Mouse (Mus musculus): ENCODE measurements at regions not wholly inside any gene's neighbourhood (a gene's known extent, or its start where the extent isn't known, plus 50 kb on each side); places are given as distances from the start of the nearest gene placed in this dataset.

DNA sequence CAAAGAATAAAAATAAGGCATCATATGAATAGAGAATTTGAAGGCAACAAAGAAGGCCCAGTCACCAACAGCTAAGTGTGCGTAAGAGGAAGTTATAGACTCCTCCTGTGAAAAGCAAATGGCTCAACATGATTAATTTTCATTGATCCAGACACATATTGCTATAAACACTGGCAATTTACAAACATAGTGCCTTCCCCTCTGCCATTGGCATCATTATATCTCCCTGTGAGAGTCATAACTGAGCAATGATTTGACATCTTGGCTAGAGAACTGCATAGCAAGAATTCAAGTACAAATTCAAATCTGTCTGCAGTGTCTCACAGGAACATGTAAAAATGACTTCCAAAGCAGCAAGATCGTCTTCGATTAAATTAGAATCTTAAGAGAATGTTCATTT is 167.2 kb upstream of the Mbnl1 start:
- Histone ChIP-seq H3K27ac (ENCODE audit: insufficient read depth, low read depth) (no peak overlapping the region), H3K9me3 (replicated peaks; ENCODE audit: low read length) (no peaks in the 10 kb centered on the region), H3K9ac (ENCODE audit: insufficient read depth, low read depth) (no peak overlapping the region), H3K4me1 (ENCODE audit: control insufficient read depth in 1 of 2, insufficient read depth in 2 of 2) (no peaks in the 10 kb centered on the region), H3K4me2 (ENCODE audit: insufficient read depth, low read depth, poor library complexity, severe bottlenecking) (no peak overlapping the region), H3K27me3 (replicated peaks) (no peaks in the 10 kb centered on the region), H3K36me3 (replicated peaks in 1 of 2; ENCODE audit: control insufficient read depth in 1 of 2, insufficient read depth in 1 of 2, low read length in 1 of 2) (no peaks in the 10 kb centered on the region), H3K4me3 (replicated peaks in 1 of 3; ENCODE audit: low read depth in 2 of 3, low read length in 2 of 3, poor library complexity in 1 of 3) (no peak overlapping the region), H3K79me2 (replicated peaks; ENCODE audit: control insufficient read depth, extremely low read depth, insufficient read depth, poor library complexity, severe bottlenecking) (no peaks in the 10 kb centered on the region)
- dilution Hi-C loops (cut with MboI; ENCODE audit: extremely low pct_ligation_motif_present, extremely low pct_unique_long_range_greater_than_20kb, low sequenced_read_pairs) (no loop called here), in situ Hi-C loops (cut with MboI; ENCODE audit: low pct_ligation_motif_present, low pct_unique_long_range_greater_than_20kb, low sequenced_read_pairs) (no loop called here)
- DNase-seq (ENCODE audit: extremely low read depth), result no peak
- TF ChIP-seq IRF4 (IDR thresholded peaks at IDR 0.05; ENCODE audit: low read depth, low read length) (no peak), ZKSCAN1 (IDR thresholded peaks at IDR 0.05; ENCODE audit: borderline replicate concordance, low read depth, low read length) (no peak), HCFC1 (IDR thresholded peaks at IDR 0.05; ENCODE audit: low read depth, low read length) (no peak), JUN (IDR thresholded peaks at IDR 0.05; ENCODE audit: insufficient read depth, low read depth, low read length) (no peak), CHD1 (IDR thresholded peaks at IDR 0.05; ENCODE audit: low read depth, low read length) (no peak), TCF12 (IDR thresholded peaks at IDR 0.05; ENCODE audit: low read depth, low read length) (no peak), E2F4 (IDR thresholded peaks at IDR 0.05; ENCODE audit: insufficient replicate concordance, low read depth, low read length) (no peak), ZC3H11A (IDR thresholded peaks at IDR 0.05; ENCODE audit: low read depth, low read length) (no peak), CHD2 (IDR thresholded peaks at IDR 0.05; ENCODE audit: low read length) (no peak), RCOR1 (conservative IDR thresholded peaks at IDR 0.05; ENCODE audit: low read depth, low read length) (no peak), USF2 (conservative IDR thresholded peaks at IDR 0.05; ENCODE audit: low read depth, low read length) (no peak), MEF2A (IDR thresholded peaks at IDR 0.05; ENCODE audit: borderline replicate concordance, low read depth, low read length) (no peak), ELF1 (IDR thresholded peaks at IDR 0.05; ENCODE audit: low read depth, low read length) (no peak)

DNA sequence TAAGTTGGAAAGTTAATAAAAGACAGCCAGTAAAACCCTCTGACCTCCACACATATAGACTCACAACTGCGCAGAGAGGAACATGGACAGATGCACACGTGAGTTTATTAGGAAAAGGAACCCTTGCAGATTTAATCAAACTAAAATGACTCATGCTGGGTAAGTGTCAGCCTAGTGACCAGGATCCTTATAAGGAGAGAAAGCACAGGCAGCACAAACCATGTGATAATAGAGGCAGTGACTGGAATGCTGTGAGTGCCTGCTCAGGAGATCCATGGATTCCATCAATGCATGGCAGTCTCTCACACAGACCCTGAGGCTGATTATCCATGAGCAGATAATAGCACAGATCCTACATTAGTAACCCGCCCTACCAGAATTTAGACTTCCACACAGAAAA is 162.2 kb upstream of the Mbnl1 start:
- no peak for TF ChIP-seq MAFK (IDR thresholded peaks at IDR 0.05; ENCODE audit: insufficient replicate concordance, low read length)

DNA sequence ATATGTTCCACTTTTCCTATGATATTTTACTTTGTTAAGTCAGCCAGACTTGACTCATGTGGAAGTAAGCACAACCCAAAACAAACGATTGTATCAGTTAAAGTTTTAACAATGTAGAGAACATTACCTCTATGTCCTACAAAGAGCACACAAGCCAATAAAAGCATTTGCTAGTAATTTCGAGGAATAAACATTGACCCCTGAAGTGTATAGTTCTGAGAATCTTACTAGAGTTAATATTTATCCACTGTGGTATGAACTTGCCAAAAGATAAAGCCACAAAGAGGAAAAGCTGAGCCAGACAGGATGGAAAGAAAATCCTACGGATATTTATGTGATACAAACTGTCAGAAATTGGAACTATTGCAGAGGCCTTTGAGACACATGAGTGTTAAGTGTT is 161.5 kb upstream of the Mbnl1 start:
- in situ Hi-C loops (cut with MboI; ENCODE audit: low pct_ligation_motif_present, low pct_unique_long_range_greater_than_20kb, low sequenced_read_pairs), result no loop called here
- Histone ChIP-seq H3K27me3 (replicated peaks) (no peaks in the 10 kb centered on the region), H3K4me3 (replicated peaks in 1 of 3; ENCODE audit: low read depth in 2 of 3, low read length in 2 of 3, poor library complexity in 1 of 3) (no peak overlapping the region), H3K27ac (ENCODE audit: insufficient read depth, low read depth) (no peak overlapping the region), H3K9me3 (replicated peaks; ENCODE audit: low read length) (no peaks in the 10 kb centered on the region), H3K36me3 (replicated peaks in 1 of 2; ENCODE audit: control insufficient read depth in 1 of 2, insufficient read depth in 1 of 2, low read length in 1 of 2) (no peaks in the 10 kb centered on the region), H3K9ac (ENCODE audit: insufficient read depth, low read depth) (no peak overlapping the region), H3K79me2 (replicated peaks; ENCODE audit: control insufficient read depth, extremely low read depth, insufficient read depth, poor library complexity, severe bottlenecking) (no peaks in the 10 kb centered on the region), H3K4me2 (ENCODE audit: insufficient read depth, low read depth, poor library complexity, severe bottlenecking) (no peak overlapping the region), H3K4me1 (ENCODE audit: control insufficient read depth in 1 of 2, insufficient read depth in 2 of 2) (no peaks in the 10 kb centered on the region)
- no peak for TF ChIP-seq MEF2A (IDR thresholded peaks at IDR 0.05; ENCODE audit: borderline replicate concordance, low read depth, low read length)
- TF ChIP-seq RCOR1 (conservative IDR thresholded peaks at IDR 0.05; ENCODE audit: low read depth, low read length), result no peak
- no peak for TF ChIP-seq MAZ (IDR thresholded peaks at IDR 0.05; ENCODE audit: low read depth, low read length)
- no peak for TF ChIP-seq JUN (IDR thresholded peaks at IDR 0.05; ENCODE audit: insufficient read depth, low read depth, low read length)
- no peak for TF ChIP-seq MXI1 (IDR thresholded peaks at IDR 0.05; ENCODE audit: low read depth, low read length)
- TF ChIP-seq EP300 (IDR thresholded peaks at IDR 0.05; ENCODE audit: low read length), result no peak
- TF ChIP-seq IRF4 (IDR thresholded peaks at IDR 0.05; ENCODE audit: low read depth, low read length), result no peak
- DNase-seq (ENCODE audit: extremely low read depth), result no peak
- dilution Hi-C loops (cut with MboI; ENCODE audit: extremely low pct_ligation_motif_present, extremely low pct_unique_long_range_greater_than_20kb, low sequenced_read_pairs), result no loop called here

More for the DNA sequence above, 162.2 kb upstream of the Mbnl1 start:
- in situ Hi-C loops (cut with MboI; ENCODE audit: low pct_ligation_motif_present, low pct_unique_long_range_greater_than_20kb, low sequenced_read_pairs), result no loop called here
- dilution Hi-C loops (cut with MboI; ENCODE audit: extremely low pct_ligation_motif_present, extremely low pct_unique_long_range_greater_than_20kb, low sequenced_read_pairs), result no loop called here
- no peaks in the 10 kb centered on the region for H3K79me2 ChIP-seq (replicated peaks; ENCODE audit: control insufficient read depth, extremely low read depth, insufficient read depth, poor library complexity, severe bottlenecking)
- H3K27me3 ChIP-seq (replicated peaks), result no peaks in the 10 kb centered on the region
- no peak overlapping the region for H3K4me2 ChIP-seq (ENCODE audit: insufficient read depth, low read depth, poor library complexity, severe bottlenecking)
- H3K36me3 ChIP-seq (replicated peaks in 1 of 2; ENCODE audit: control insufficient read depth in 1 of 2, insufficient read depth in 1 of 2, low read length in 1 of 2), result no peaks in the 10 kb centered on the region
- H3K9me3 ChIP-seq (replicated peaks; ENCODE audit: low read length), result no peaks in the 10 kb centered on the region
- H3K4me3 ChIP-seq (replicated peaks in 1 of 3; ENCODE audit: low read depth in 2 of 3, low read length in 2 of 3, poor library complexity in 1 of 3), result no peak overlapping the region
- DNase-seq (ENCODE audit: extremely low read depth), result no peak
- no peak overlapping the region for H3K27ac ChIP-seq (ENCODE audit: insufficient read depth, low read depth)
- H3K9ac ChIP-seq (ENCODE audit: insufficient read depth, low read depth), result no peak overlapping the region
- H3K4me1 ChIP-seq (ENCODE audit: control insufficient read depth in 1 of 2, insufficient read depth in 2 of 2), result no peaks in the 10 kb centered on the region
